Mouse (Mus musculus) c-Kit-negative CD71-positive TER-119-positive erythroid progenitor cells, embryonic 14.5 days (primary cell): Measurements from ENCODE around the gene Smg6.

Experiments used
- DNase-seq: peaks from one replicate; pipeline ENCODE4 v3.0.0-alpha.2; 2013; ENCODE audit warnings: low read depth, low spot score

Smg6 gene

GRCm38 (mm10) chr11:75147106-75147845, 221.7 kb downstream of the Smg6 start:
- DNase-seq: no peak

- DNase-seq: no peak
These were observed 222.2 kb downstream of the Smg6 start for GRCm38 (mm10) chr11:75147846-75148168.

- no peak for DNase-seq
These were observed 222.9 kb downstream of the Smg6 start for GRCm38 (mm10) chr11:75148332-75149035.

- no peak for DNase-seq
These were observed 224.7 kb downstream of the Smg6 start for GRCm38 (mm10) chr11:75150346-75150745.

GRCm38 (mm10) chr11:75152603-75153557, 227.3 kb downstream of the Smg6 start:
- DNase-seq: no peak

GRCm38 (mm10) chr11:75154053-75154585, 228.5 kb downstream of the Smg6 start:
- no peak for DNase-seq

GRCm38 (mm10) chr11:75155985-75156384, 230.4 kb downstream of the Smg6 start:
- DNase-seq: no peak

- DNase-seq: no peak
These were observed 230.8 kb downstream of the Smg6 start for GRCm38 (mm10) chr11:75156416-75156815.

GRCm38 (mm10) chr11:75157037-75157436, 231.4 kb downstream of the Smg6 start:
- no peak for DNase-seq

GRCm38 (mm10) chr11:75157901-75158300, 232.3 kb downstream of the Smg6 start:
- DNase-seq: no peak

GRCm38 (mm10) chr11:75158432-75158831, 232.8 kb downstream of the Smg6 start:
- no peak for DNase-seq

- no peak for DNase-seq
These were observed 233.9 kb downstream of the Smg6 start for GRCm38 (mm10) chr11:75159564-75159963.

GRCm38 (mm10) chr11:75160954-75161353, 235.3 kb downstream of the Smg6 start:
- DNase-seq: no peak

GRCm38 (mm10) chr11:75161417-75162008, 235.9 kb downstream of the Smg6 start:
- DNase-seq: no peak

- no peak for DNase-seq
These were observed 237.0 kb downstream of the Smg6 start for GRCm38 (mm10) chr11:75162591-75163080.

GRCm38 (mm10) chr11:75163379-75163778, 237.8 kb downstream of the Smg6 start:
- no peak for DNase-seq

GRCm38 (mm10) chr11:75164051-75164450, 238.4 kb downstream of the Smg6 start:
- no peak for DNase-seq

- DNase-seq: no peak
These were observed 239.1 kb downstream of the Smg6 start for GRCm38 (mm10) chr11:75164750-75165149.

- no peak for DNase-seq
These were observed 240.0 kb downstream of the Smg6 start for GRCm38 (mm10) chr11:75165441-75166192.

GRCm38 (mm10) chr11:75166193-75166842, 240.7 kb downstream of the Smg6 start:
- DNase-seq: no peak
